Mouse (Mus musculus) olfactory bulb, adult 2 months (tissue): ENCODE measurements around the gene Nlrp6. TPM values are rescaled to one million over a fixed set of nuclear protein-coding genes. Genes with fewer than 3 reads are reported as not detected.
A peak's percentile ranks its signal among the peaks of the same experiment; 100 is the strongest.

Experiments
- H3K27ac ChIP-seq: fragments of 200-500 bp; 2 replicates; pipeline ENCODE4 v1.5.1; 2012; ENCODE audit warnings: low read depth, low read length; ENCODE audit not compliant: insufficient read depth
- H3K4me1 ChIP-seq: fragments of 200-500 bp; 2 replicates; pipeline ENCODE4 v1.6.1; 2012; ENCODE audit warnings: low read length; ENCODE audit not compliant: control insufficient read depth, insufficient read depth
- H3K4me3 ChIP-seq: fragments of 200-500 bp; 2 replicates; pipeline ENCODE4 v1.5.1; 2012; ENCODE audit warnings: mild to moderate bottlenecking, low read depth, low read length, moderate library complexity; ENCODE audit not compliant: insufficient read depth
- CTCF ChIP-seq: fragments of 200-500 bp; IDR thresholded peaks from 2 replicates; pipeline ENCODE4 v1.5.1; 2012; ENCODE audit warnings: low read depth, mild to moderate bottlenecking, low read length, moderate library complexity; ENCODE audit not compliant: insufficient read depth
- POLR2A ChIP-seq: fragments of 200-500 bp; IDR thresholded peaks from 2 replicates; pipeline ENCODE4 v1.6.1; 2012; ENCODE audit warnings: mild to moderate bottlenecking, low read depth, low read length, moderate library complexity; ENCODE audit not compliant: insufficient read depth
- WGBS: fragments of 180-500 bp; shearing (Covaris S2); methylation state at CpG from one replicate; pipeline ENCODE4 v1.1.7; 2018; 5-methylcytosine and 5-hydroxymethylcytosine counted together
- polyA plus RNA-seq: library from polyadenylated mRNA; stranded (reverse); fragments of >200 nt; gene quantifications from 2 replicates; pipeline ENCODE4 v1.2.4, GENCODE M21; 2012; ENCODE audit warnings: low replicate concordance; ENCODE audit not compliant: missing spikeins, insufficient read depth, insufficient read length

Gene Nlrp6
- polyA plus RNA-seq, 1 experiment = not detected

DNA sequence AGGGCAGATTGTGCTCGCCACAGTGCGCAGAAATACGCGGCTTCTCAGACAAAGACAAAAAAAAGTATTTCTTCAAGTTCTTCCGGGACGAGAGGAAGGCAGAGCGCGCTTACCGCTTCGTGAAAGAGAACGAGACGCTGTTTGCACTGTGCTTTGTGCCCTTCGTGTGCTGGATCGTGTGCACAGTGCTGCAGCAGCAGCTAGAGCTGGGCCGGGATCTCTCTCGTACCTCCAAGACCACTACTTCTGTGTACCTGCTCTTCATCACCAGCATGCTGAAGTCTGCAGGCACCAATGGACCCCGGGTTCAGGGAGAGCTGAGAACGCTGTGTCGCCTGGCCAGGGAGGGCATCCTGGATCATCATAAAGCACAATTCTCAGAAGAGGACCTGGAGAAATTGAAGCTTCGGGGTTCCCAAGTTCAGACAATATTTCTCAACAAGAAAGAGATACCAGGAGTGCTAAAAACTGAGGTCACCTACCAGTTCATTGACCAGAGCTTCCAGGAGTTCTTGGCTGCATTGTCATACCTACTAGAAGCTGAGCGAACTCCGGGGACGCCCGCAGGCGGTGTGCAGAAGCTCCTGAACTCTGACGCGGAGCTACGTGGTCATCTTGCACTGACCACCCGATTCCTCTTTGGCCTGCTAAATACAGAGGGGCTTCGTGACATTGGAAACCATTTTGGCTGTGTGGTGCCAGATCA is 2.5 kb downstream of the Nlrp6 start:
- peaks cover 19% of the 10 kb centered on the region for H3K4me1 ChIP-seq
- no peak for TF ChIP-seq POLR2A
- no peak for TF ChIP-seq CTCF
- 20% methylated on average over 30 of the region's 30 CpGs for WGBS
- peak overlapping the region; percentile 35 for H3K4me3 ChIP-seq
- H3K27ac ChIP-seq = no peak overlapping the region

DNA sequence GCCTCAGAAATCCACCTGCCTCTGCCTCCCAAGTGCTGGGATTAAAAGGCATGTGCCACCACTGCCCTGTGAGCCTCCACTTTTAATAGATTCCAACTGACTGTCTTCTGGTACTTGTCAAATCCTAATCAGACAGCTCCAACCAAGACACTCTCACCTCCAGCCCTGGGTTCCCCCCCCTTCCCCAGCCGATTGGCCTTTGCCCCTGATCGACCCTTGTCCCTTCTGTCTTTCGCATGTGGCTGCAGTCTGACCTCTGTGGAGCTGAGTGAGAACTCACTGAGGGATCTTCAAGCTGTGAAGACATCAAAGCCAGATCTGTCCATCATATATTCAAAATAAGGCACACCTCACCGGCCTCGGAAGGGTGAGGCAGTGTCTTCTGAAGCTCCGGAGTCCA is 6.5 kb downstream of the Nlrp6 start:
- Histone ChIP-seq H3K4me1 (peaks cover 15% of the 10 kb centered on the region), H3K4me3 (no peak overlapping the region), H3K27ac (no peak overlapping the region)
- 93% methylated on average over 6 of the region's 6 CpGs for WGBS
- TF ChIP-seq POLR2A = no peak
- no peak for TF ChIP-seq CTCF

DNA sequence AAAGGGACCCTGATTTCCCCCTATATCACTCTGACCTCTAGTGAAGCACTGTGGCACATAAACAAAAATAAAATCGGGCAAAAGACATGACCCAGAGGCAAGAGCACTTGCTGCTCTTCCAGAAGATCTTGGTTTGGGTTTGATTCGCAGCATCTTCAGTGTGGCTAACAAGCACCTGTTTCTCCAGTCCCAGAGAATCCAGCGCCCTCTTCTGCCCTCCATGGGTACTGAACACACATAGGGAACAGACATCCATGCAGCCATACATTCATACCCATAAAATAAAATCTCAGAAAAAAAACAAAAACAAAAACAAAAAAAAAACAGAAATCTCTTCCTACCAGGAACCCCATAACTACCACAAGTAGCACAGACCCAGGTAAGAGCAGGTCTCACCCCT is 17.7 kb downstream of the Nlrp6 start:
- no peak overlapping the region for H3K27ac ChIP-seq
- peaks cover 6% of the 10 kb centered on the region; the same call in 1 of the 2 replicates for H3K4me1 ChIP-seq
- TF ChIP-seq POLR2A (no peak), CTCF (no peak)
- no peak overlapping the region for H3K4me3 ChIP-seq
- 49% methylated on average over 3 of the region's 3 CpGs for WGBS

DNA sequence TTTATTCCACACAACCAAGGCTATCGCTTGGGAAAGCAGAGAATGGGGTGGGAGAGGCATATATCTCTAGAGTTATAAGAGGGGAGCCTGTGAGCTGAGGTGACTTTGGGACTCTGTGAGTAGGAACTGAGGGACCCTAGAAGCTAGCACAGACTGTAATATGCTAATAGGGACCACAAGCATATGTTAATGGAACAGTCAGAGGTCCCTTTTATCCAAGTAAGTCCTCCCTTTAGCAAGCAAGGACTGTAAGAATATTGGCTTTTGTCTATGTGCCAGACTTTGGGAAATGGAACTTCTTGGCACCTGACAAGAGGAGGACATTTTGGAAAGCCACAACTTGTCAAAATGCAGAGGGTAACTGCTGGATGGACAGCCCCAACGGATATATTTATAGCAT is 18.2 kb downstream of the Nlrp6 start:
- Histone ChIP-seq H3K4me1 (peaks cover 6% of the 10 kb centered on the region; the same call in 1 of the 2 replicates), H3K4me3 (no peak overlapping the region), H3K27ac (no peak overlapping the region)
- TF ChIP-seq POLR2A (no peak), CTCF (no peak)
- WGBS = 48% methylated on average over 2 of the region's 2 CpGs

DNA sequence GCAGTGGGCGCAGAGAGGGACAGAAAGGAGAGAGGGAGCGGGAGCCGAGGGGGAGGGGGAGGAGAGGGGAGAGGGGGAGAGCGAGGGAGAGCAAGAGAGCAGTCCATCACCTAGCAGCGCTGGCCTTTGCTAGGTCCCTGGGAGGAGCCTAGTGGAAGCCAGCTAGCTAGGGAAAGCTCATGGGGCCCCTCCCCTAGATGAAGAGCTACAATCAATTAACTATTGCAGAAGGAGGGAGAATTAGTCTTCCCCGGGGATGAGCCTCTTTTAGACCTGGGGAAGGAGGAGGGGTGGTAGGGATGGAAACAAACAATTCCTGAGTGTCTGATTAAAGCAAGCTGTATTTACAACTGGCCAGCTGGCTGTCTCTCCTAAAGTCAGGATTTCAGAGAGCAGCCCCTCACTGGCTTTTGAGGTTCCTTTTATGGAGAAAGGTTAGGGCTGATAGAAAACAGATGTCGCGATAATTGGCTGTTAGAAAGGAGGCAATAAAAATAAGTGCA is 19.0 kb downstream of the Nlrp6 start:
- no peak overlapping the region for H3K27ac ChIP-seq
- WGBS = 16% methylated on average over 8 of the region's 8 CpGs
- peaks cover 6% of the 10 kb centered on the region; the same call in 1 of the 2 replicates for H3K4me1 ChIP-seq
- no peak overlapping the region for H3K4me3 ChIP-seq
- TF ChIP-seq CTCF (no peak), POLR2A (no peak)

DNA sequence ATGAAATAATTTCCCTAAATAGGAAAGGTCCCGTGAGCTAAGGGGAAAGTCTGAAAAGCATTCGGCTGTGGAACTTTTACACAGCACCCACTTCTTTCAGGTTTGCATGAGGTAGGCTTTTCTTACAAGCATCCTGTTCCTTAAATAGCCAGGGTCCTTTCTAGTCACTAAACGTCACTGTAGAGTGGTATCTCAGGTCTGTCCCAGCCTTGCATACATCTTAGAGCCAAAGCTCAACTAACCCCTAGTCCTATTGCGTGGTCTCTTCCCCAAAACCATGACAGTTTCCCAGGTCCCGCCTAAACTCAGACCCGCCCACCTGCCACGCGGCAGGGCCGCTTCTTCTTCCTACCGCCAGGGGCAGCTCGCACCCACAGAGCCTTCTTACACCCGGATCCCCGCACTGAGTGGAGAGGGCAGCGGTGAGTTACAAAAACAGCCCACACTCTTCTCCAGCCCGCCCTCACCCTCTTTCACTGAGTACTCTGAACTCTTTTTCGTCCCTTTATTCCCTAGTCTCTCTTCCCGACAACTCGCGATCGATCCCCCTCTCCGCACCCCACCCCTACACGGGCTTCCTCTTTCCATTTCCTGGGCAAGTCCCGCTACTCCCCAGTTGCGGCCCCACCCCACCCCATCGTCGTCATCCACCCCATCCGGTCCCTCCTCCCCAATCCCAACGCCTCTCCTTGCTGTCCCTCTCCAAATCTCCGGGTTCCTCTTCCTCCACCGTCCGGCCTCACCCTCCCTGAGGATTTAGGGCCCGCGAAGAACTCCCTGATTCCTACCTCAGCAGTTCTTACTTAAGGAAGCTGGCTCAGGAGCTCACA is 20.7 kb downstream of the Nlrp6 start, which contains the start of gene Pgghg:
Gene Pgghg (plus strand): TSS at position 170 of the 830 bp plus-strand sequence.
- 6% methylated on average over 33 of the region's 33 CpGs for WGBS
- TF ChIP-seq CTCF (peak; percentile 88), POLR2A (no peak)
- H3K27ac ChIP-seq = no peak within 1 kb of the TSS
- peaks cover 6% of the 10 kb centered on the region; the same call in 1 of the 2 replicates for H3K4me1 ChIP-seq
- H3K4me3 ChIP-seq = peak within 1 kb of the TSS; percentile 51

DNA sequence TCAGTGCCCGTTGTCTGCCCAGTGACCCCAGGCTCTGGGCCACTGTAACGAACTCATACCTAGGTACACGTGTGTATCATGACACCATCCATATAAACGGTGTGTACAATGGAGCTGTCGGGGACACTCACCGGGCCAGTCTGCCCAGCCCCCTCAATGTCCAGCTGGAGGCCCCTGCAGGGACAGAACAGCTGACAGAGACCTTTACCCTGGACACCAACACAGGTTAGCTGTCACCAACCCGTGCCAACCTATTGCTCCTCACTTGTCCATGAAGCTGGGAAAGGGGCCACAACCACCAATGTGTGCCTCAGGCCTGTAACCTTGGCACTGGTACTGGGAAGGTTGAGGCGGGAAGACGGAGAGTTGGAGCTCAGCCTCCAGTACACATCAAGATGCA is 21.6 kb downstream of the Nlrp6 start:
- TF ChIP-seq POLR2A (no peak), CTCF (no peak)
- 62% methylated on average over 9 of the region's 9 CpGs for WGBS
- Histone ChIP-seq H3K27ac (no peak overlapping the region), H3K4me3 (peak overlapping the region; percentile 51), H3K4me1 (peaks cover 6% of the 10 kb centered on the region; the same call in 1 of the 2 replicates)

DNA sequence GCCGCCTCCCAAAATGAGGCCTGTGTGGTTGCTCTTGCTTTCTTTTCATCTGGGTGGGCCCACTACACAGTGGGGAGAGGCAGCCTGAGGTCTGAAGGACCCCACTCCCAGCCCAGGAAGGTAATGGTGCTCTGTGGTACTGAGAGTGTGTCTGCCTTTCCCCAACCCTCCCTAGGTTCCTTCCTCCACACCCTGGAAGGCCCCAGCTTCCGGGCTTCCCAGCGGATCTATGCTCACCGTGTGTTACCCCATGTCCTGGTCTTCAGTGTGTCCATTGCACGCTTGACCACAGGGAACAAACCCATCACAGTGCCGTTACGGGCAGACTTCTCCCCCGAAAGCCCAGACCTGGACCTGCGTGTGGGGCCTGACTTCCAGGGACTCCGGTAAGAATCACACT is 22.1 kb downstream of the Nlrp6 start:
- Histone ChIP-seq H3K27ac (no peak overlapping the region), H3K4me3 (no peak overlapping the region), H3K4me1 (peaks cover 6% of the 10 kb centered on the region; the same call in 1 of the 2 replicates)
- 95% methylated on average over 10 of the region's 10 CpGs for WGBS
- TF ChIP-seq CTCF (no peak), POLR2A (no peak)

DNA sequence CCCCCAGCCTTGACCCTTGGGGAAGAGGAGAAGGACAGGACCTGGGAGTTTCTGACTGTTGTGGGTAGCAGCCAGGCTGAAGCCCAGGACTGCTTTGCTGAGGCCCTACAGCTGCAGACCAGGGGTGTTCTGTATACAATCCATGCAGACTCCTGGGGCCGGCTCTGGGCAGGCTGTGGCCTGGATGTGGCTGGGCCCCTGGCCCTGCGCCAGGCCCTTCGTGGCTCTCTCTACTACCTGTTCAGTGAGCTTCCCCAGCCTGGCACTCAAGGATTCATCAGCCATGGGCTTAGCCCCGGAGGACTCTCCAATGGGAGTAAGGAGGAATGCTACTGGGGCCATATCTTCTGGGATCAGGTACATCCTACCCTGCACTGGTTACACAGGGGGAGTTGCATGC is 22.7 kb downstream of the Nlrp6 start:
- H3K27ac ChIP-seq = no peak overlapping the region
- TF ChIP-seq CTCF = no peak
- no peak for TF ChIP-seq POLR2A
- WGBS = 85% methylated on average over 4 of the region's 4 CpGs
- no peak overlapping the region for H3K4me3 ChIP-seq
- H3K4me1 ChIP-seq = peaks cover 6% of the 10 kb centered on the region; the same call in 1 of the 2 replicates
